Mouse (Mus musculus): ENCODE results near the gene Sec61a1.

DNA sequence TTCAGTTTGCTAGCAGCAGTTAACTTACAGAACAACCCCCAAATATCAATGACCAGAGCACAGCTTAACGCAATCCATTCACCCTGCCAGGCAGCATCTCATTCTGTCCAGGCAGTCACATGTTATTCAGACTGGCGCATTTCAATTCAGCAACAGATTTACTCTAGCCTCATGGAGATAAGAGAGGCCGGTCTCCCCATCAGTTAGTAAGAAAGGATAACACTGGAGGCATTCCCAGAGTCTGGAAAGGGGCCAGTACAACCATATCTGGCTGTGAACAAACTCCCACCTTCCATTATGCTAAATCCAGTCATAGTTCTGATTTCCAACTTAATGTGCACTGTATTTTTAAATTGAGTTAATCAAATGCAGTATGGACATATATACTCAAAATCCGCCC, 4.2 kb downstream of the Sec61a1 start:
- TF ChIP-seq GATA1 (IDR thresholded peaks at IDR 0.05; ENCODE audit: borderline replicate concordance, low read length) (no peak), FLI1 (IDR thresholded peaks at IDR 0.05; ENCODE audit: low read length) (no peak)
